Mouse (Mus musculus) erythroblast, embryonic 14.5 days (primary cell): Measurements from ENCODE around the gene Pard3.

ENCODE experiments used
- GATA1 ChIP-seq: IDR thresholded peaks from 2 replicates; pipeline ENCODE4 v1.6.1; 2012; ENCODE audit warnings: low read length, inconsistent platforms, mixed read lengths
- TAL1 ChIP-seq: IDR thresholded peaks from 3 replicates; pipeline ENCODE4 v1.6.1; 2012; ENCODE audit warnings: low read length, inconsistent platforms, mixed read lengths

DNA sequence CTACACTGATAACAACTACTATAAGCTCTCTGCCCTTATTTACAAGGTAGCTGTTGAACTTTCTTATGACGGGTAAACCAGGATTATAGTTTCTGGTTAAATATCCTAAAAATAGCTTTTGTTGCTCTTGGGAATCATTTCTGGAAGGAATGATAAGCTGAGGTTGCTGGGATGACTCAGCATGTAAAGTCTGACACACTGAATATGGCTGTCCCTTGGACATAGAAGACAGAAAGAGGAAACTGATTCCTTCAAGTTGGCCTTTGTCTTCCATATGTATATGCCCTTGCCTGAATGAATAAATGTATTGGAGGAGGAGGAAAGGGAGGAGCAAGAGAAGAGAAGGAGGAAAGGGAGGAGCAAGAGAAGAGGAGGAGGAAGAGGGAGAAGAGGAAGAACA lies 254.2 kb downstream of the Pard3 start:
- TF ChIP-seq GATA1 (no peak), TAL1 (no peak)
